Mouse (Mus musculus) embryo, embryonic 9.5 days (tissue): Measurements from ENCODE around the gene Prkd3.

ENCODE experiments used
- DNase-seq: peaks from one replicate; pipeline ENCODE4 v3.0.0-alpha.2; 2017; ENCODE audit errors: extremely low spot score

The Prkd3 gene

DNA sequence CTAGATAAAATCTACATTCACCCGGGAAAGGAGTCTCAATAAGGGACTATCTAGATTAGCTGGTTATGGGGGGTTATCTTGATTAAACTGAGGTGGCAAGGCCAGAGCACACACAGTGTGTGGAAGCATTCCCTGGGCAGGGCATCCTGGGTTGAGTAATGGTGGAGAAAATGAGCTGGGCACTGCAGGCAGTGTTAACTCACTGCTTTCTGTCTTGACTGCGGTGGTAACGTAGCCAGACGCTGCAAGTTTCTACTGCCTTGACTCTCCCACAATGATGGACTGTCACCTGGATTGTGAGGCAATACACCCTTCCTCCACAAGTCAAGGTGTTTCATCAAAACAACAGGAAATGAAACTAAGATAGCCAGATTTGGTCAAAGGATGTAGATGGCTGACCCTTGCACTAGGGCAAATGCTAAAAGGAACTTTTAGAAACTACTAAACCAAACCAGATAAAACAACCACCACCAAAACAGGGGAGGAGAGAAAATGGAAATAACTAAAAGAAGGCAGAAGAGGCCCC is 20.8 kb downstream of the Prkd3 start:
- DNase-seq, result no peak

DNA sequence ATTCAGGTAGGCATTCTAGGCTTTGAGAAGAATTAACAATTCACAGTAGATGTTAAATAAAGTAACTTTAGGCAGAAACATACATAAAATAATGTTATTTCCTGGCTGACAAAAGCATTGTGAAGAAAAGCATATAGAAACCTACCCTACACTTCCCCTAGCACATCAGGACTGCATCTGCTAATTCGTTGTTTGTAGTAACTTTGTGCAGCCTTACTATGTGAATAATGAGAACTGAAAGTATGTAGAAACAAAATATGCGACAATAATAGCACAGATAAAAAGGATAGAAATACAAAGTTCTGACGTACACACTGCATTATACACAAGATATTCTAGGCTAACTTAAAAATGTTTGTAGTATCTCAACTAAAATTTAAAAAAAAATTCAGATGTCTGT is 21.4 kb downstream of the Prkd3 start:
- no peak for DNase-seq

DNA sequence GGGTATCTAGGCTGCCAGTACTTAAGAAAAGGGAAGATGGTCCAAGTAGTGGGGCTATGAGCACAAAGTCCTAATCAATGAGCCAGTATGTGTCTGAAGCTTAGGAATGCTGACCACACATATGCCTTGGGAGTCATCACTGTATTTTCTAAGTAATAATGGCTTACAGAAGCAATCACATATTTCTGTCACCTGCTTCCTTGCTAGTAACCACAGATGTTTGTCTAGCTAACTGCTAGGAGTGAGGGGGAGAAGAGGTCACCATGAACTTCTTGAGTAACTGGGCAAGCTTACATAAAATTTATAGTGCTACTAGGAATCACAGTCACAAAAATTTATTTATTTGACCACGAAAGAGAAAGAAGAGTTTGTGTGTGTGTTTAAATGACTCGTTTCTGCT is 22.5 kb downstream of the Prkd3 start:
- no peak for DNase-seq

DNA sequence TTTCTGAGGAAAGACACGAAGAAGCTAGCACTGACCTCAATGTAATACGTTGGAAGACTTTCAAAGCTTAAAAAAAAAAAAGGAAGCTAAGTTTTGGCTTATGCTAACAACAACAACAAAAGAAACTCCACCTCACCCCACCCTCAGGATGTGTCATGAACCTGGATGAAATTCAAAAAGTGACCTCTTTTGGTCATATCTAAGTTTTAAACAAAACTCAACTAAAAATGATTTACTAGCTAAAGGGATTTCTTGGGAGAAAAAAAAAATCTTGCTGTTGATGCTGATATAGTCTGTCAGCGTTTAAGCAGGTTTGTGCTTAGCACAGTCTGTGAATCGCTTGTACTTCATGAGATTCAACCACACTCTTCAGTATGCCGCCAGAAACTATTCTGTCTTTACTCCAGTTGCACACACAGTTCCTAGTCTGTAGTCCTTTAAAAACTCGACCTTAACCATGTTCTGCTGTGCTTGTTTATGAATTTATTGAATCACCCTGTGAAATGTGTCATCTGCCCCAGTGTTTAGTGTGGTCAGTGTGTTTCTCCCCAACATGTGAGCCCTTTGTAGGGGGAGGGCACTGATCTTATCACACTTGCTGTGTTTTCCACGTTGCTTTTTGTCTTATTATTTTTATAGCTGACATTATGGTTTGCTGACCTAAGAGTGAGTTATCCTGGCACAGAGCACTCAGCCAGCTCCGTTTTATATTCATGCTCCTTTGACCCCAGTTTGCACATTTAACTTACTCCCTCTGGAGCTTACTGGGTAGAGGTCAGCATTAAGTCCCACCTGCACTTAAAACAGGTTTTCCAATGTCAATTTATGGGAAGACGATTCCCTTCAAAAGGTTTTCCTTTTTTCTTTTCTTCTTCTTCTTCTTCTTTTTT is 25.4 kb downstream of the Prkd3 start:
- no peak for DNase-seq

DNA sequence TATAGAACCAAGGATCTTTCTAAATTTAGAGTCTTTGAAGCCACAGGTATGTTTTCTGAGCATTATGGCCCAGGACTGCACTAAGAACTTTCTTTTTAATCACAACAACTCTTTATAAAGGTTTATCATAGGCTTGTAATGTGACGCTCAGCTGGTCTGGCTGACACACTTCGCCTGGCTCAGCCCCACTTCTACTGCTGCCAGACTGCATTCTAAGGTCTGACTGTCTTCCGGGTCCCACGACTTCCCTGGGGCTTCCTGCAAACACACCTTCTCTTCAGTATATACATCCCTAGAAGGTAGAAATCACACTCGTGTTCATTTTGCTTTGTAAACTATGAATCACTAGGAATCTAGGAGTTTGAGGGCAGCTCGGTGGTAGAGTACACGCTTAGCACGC is 26.2 kb downstream of the Prkd3 start:
- no peak for DNase-seq

DNA sequence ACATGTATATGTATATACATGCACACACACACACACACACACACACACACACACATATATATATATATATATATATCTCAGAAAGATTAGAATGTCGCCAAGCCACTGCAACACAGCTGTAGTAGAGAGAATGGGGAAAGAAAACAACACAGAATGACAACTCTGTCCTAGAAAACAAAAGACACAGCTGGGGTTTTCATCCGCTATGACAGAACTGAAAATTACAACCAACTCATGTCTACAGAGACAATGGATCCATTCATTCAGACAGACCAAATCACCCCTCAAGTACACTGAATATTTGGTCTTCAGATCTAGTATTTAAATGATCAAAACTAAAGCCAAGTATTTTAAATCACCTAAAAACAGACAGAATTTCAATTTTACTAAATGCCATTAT is 26.9 kb downstream of the Prkd3 start:
- DNase-seq, result no peak

DNA sequence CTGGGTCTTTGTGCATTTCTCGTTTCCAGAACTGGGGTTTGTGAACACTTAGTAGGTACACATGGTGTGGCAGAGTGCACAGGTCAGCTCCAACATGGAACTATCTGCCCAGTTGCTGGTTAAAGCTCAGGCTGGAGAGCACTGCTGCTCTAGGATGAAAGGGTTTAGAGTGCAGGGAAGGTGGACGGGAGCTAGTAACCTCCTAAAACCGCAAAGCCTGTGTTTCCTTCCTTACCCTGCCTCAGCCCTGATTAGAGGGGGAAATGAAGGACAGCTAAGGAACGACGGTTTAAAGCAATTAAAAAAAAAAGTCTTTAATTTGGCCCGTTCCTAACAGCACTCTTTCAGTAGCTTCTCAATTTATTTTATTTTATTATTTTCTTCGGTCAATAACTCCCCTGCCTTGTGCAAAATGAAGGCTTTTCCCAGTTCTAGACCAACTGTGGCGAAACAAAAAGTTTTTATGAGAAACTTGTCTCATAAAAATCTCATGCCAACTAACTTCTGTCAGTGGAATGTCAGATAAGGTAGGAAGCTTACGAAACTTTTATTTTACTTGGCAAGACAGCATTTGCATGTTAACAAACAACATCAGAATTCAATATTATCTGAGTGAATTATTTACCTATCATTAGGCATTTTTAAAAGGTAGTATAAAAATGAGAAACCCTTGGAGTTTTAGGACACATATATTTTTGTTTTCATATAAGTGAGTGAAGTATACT is 28.2 kb downstream of the Prkd3 start:
- no peak for DNase-seq

DNA sequence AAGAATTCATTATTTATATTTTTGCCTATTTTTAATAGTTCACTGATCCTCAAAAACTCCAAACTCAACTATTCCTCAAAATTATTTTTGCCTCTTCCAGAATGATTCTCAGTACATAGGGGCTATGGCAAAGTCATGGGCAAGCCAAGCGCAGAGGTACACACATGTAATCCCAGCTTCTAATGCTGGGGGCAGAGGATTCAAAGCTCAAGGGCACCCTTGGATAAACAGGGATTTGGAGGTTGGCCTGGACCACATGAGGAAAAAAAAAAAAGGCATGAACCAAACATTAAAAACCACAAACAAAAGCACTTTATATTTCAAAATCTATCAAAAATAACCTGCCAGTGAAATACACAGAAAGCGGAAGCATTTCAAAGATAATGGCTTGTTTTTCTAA is 29.1 kb downstream of the Prkd3 start:
- DNase-seq, result no peak

DNA sequence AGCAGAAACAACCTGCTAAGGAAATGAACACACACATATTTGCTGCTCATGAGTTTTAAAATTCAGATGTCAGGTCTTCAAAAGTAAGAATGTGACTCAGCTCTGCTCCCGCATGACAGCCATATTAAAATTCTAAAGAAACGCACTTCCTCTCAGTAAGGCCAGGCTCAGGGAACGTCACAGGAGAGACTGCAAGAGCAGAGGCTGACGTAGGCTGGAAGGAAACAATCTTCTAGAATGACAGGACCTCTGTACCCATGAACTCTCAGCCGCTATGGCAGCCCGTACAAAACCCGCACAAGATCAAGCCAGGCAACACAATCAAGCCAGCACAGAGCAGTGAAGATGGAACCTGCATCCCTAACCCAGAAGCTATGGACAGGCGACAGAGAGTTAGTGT is 31.6 kb downstream of the Prkd3 start:
- no peak for DNase-seq

DNA sequence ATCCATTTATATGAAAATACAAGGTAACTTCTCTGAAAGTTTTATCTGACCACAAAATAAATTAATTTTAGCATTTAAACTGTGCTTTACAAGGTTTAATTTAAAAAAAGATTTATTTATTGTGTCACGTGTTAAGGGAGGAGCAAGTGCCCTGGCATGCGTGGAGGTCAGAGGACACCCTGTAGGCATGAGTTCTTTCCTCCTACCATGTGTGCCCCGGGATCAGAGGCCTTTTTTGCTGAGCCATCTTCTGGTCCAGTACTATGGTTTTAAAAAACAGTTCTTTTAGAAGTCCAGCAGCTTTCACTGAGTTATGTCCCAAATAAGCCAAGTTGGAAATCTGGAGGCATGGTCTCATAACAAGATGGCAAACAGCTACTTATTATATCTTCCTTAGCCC is 36.9 kb downstream of the Prkd3 start:
- no peak for DNase-seq

DNA sequence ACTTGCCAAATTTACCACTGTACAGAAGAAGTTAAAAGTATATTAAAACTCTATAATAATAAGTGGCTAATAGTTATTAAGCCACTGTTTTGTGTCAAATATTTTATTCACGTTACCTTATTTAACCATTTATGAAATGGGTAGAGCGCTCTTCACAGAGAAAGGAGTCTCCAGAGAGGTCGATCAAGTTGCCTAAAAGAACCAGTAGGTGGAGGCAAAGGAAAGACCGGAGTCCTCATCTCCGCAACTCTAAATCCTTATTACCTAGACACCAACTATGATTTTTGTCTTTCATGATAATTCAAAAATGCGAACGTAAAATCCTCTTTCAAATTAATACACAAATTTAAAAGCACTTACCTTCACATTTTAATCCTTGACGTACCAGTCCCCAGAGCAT is 37.5 kb downstream of the Prkd3 start:
- DNase-seq, result no peak

DNA sequence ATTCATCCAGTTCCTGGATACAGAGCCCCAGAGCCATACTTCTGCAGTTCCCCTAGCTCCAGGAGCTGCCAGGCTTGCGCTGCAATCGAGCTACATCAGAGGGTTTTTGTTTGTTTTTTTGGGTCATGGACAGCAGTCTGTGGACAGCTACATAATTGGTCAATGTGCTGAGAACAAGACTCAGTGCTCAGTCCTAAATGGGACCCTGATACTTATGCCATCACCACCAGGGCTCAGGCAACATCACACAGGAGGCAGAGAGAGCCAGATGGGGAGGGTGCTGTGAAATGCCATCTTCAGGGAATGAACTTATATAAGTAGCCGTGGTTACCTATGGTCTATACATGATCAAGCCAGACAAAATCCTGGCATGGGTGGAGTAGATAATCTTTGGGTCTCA is 52.1 kb downstream of the Prkd3 start:
- no peak for DNase-seq

DNA sequence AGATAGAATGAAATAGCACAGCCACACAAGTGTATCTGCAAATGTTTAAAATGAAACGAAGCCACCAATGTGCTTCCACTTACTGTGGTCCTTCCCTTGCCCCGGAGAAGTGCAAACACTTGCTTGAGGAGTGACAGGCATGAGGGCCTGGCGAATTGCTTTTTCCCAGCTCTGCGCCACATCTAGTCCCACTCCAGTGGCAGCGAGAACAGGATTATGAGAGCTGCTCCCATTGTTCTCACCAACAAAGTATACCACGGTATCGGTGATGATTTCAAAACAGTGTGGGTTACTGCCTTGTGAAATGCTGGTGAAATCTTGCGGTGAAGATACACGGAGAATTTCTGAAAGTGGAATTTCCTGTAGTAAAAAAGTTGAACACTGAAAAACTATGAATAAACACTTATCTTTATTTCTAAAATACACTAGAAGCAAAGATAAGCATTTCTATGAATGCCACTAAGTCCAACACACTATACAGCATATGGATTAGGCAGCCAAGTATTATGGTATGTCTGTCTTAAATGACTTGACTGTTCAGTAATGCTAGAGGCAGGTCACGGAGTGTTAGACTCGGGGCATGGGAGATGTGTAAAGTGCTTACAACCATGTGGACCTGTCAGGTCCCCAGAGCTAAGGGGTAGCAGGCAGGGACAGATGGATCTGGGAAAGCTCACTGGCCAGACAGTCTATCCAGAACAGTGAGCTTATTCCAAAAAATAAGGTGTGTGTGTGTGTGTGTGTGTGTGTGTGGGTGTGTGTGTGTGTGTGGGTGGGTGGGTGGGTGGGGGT is 54.3 kb downstream of the Prkd3 start:
- DNase-seq, result no peak

DNA sequence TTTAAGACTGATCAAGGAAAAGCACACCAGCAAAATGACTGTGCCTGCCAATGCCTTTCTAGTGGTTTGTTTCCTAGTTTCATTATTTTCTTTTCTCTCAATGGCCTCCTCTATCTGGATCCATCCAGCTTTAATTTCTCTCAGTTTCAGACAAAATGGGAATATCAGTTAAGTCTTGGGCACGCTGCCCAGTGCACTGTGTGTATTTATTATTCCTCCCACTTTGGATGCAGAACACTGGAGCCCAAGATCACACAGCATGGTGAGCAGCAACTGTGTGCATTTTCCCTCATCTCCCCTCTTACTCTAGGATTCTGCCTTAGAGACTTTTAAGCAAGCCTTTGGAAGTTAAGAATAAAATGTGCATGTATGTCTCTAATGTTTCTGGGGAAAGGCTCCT is 56.2 kb downstream of the Prkd3 start:
- no peak for DNase-seq

DNA sequence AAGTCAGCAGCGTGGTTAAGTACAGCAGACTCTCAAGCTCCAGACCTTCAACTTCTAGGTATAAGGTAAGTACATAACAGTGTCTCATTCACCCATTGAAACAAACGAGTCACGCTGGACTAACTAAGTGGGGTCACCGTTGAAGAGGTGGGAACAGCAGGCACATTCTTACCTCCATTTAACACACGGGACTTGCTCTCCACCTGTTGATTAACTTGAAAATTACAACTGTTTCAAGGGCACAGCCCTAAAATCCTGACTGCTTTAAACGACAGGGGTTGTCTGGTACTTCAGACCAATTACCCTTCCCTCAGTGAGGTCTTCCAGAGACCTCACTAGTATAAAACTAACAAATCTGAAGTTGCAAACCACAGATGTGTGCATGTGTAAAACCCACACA is 61.1 kb downstream of the Prkd3 start:
- DNase-seq, result no peak

DNA sequence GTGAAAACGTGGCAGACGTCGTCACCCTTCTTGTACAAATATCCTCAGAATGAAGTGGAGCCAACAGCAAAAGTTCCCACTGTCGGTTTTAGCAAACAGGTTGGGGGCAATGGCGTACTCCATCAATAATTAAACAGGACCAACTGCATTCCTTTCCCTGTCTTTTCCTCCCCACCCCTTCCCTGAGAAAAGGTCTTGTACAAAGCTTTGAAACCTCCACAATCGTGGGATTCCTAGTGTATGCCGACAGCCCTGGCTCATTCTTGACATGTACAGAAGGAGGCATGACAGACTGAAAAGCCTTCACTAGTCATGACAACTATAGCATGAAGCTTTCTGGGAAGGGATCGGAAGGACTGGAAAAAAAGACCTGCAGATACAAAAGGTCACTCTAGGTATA is 67.4 kb downstream of the Prkd3 start:
- no peak for DNase-seq

DNA sequence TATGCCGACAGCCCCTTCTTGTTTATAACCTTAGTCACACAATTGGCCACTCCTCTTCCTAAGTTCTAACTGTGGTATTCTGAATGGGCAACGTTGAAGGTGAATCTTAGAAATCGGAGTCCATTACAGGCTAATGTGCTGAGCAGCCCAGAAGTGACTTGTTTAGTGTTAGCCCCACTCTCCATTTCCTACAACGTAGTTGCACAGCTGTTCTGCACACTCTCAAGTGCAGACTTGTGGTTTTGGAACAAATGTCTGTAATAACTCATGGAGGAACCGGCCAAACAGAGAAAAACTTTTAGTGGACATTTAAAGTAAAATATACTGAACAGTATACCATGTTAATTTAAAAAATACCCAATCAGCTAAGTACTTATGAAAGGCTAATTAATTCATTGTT is 68.5 kb downstream of the Prkd3 start:
- no peak for DNase-seq

DNA sequence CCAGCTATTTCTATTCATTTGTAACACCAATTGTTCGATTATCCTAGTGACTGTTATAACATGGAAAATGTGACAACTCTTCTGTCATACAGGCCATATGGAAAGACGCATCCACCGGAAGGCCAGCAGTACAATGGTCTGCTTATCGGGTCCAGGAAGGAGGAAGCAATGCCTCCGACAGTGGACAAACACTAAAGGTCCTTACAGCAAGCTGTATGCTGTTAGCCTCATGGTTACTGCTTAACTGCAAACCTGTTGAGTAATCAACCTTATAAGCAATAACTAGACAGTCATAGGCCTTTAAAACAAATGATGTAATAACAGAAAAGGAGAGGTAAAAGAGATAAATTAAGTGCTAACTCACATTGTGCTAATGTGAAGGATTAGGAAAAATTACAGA is 69.4 kb downstream of the Prkd3 start:
- DNase-seq, result no peak

DNA sequence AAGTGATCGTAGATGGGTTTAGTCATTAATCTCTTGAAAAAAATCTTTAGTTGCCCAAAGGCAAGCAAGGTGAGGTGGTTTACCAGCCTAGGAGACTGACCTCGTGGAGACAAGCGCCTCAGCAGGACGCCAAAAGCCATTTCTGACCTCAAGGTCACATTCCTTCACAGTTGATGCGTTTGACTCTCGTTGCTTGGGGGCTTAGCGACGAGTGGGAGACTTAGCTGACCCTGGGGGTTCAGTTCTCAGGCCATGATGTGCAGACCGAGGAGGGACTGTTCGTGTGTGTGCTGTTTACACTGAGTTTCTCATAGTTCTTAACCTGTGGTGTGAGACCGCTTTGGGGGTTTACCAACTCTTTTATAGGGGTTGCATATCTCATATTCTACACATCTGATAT is 78.0 kb downstream of the Prkd3 start:
- no peak for DNase-seq

DNA sequence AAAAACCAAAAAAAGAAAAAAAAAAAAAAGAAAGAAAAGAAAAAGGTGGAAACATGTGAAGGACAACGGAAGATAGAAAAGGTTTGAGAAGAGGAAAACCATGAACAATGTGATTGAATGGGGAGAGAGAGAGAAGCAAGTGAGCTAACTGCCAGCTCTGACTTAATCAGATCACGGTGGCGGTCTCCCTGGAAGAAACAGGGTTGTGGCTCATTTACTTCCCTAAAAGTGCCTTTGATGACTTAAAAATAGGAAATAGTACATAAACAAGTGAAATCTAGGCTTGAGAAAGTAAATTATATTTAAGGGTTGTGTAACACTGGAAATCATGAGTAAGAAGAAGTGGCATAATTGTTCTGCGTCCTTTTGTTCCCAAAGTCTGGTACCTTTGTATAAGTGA is 81.7 kb downstream of the Prkd3 start:
- DNase-seq, result no peak

DNA sequence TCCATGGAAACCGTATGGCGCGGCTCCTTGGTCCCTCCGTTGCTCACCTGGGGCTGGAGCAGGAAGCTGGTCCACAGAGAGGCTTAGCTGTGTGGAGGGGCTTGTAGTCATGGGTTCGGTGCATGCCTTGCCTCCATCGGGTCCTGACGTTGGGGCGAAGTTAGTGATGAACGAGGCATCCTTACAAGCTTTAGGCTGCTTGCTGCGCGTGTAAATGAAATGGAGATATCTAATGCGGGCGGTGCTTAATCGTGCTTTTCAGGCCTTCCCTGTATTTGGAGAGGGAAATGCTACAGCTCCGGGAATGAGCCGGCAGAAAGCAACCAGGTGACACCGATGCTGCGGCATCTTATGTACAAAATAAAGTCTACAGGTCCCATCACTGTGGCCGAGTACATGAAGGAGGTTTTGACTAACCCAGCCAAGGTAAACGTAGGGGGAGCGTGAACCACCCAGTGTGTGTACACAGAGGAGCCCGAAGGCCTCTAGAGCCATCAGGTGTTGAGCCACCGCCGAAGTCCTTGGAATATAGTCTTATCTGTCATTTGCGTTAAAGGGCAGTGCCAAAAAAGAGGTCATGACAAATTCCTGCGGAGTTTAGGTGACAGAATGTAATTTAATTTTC is 83.3 kb downstream of the Prkd3 start:
- DNase-seq, result no peak
